ENCODE assay signal across 10 mouse cellular contexts in the genomic region with DNA sequence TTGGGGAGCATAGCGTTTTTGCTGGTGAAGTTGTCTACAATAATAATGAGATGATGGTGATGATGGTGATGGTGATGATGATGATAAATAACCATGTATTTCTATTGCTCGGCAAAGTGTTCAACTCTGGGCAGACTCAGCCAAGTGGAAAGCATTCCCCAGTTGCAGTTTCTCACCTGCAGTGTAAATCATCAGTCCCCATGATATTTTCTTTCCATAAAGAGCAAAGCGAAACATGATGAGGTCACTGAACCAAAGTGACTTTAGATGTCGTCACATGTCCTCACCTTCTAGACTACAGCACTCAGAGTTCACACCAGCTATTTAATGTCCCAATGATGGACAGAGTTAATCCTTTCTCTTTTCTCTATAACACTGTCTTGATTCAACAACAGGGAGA.
DNase-seq lines count a peak whose midpoint lies in the region; ATAC-seq and TF ChIP-seq lines count a peak whose summit lies in the region.
"Had no signal": no experiment of that assay in that cellular context is flagged by ENCODE, and none has a peak within 500 bp of the region (broad histone marks: within the 10 kb centered on the region; RNA-seq: fewer than 3 reads in every experiment).

No protein-coding gene starts in this region.

- no peaks in the 10 kb centered on the region for H3K27me3 ChIP-seq in kidney, adult 2 months (replicated peaks; ENCODE audit: control insufficient read depth, insufficient read depth, low read length)
- no peaks in the 10 kb centered on the region; the same call in 1 of the 2 replicates for H3K27me3 ChIP-seq in embryonic facial prominence, embryonic 12.5 days
- 0 out of 2 replicates have a peak, but pooled peaks cover 3% of the 10 kb centered on the region for H3K27me3 ChIP-seq in hindbrain, embryonic 12.5 days
- H3K27me3 ChIP-seq in midbrain, embryonic 15.5 days (replicated peaks): 0 out of 2 replicates have a peak, but pooled peaks cover 5% of the 10 kb centered on the region

- peak overlapping the region; percentile 93 for H3K4me3 ChIP-seq in kidney, adult 2 months (ENCODE audit: insufficient read depth, low read depth, low read length)
- H3K4me3 ChIP-seq in embryonic facial prominence, embryonic 12.5 days: peak overlapping the region; percentile 60
- H3K4me3 ChIP-seq in hindbrain, embryonic 12.5 days: peak overlapping the region; percentile 61
- H3K4me3 ChIP-seq in midbrain, embryonic 15.5 days: peak overlapping the region; percentile 54

- no peak for DNase-seq in kidney, adult 2 months
- no peak for DNase-seq in kidney, adult 8-10 months
- no peak for DNase-seq in Muller cell, postnatal 12 days (ENCODE audit: inconsistent ontology term)
- DNase-seq in gastrocnemius, adult 8-10 months (ENCODE audit: low spot score in 2 of 2): no peak
- no peak for DNase-seq in thymus, postnatal 36 days
- DNase-seq: adrenal gland, postnatal 36 days; thymus, postnatal 14 days had no signal

- peak overlapping the region; percentile 67 for H3K4me2 ChIP-seq in embryonic facial prominence, embryonic 12.5 days (replicated peaks)
- peak overlapping the region; percentile 77 for H3K4me2 ChIP-seq in hindbrain, embryonic 12.5 days (replicated peaks)
- peak overlapping the region; percentile 67 for H3K4me2 ChIP-seq in midbrain, embryonic 15.5 days

- H3K27ac ChIP-seq in kidney, adult 2 months (ENCODE audit: insufficient read depth, low read depth, low read length): peak overlapping the region; percentile 79
- no peak overlapping the region for H3K27ac ChIP-seq in embryonic facial prominence, embryonic 12.5 days
- no peak overlapping the region for H3K27ac ChIP-seq in hindbrain, embryonic 12.5 days
- no peak overlapping the region for H3K27ac ChIP-seq in midbrain, embryonic 15.5 days

- H3K9ac ChIP-seq in embryonic facial prominence, embryonic 12.5 days: no peak overlapping the region
- no peak overlapping the region; the same call in 1 of the 2 replicates for H3K9ac ChIP-seq in hindbrain, embryonic 12.5 days
- H3K9ac ChIP-seq in midbrain, embryonic 15.5 days: no peak overlapping the region

- TF ChIP-seq POLR2A in kidney, adult 2 months (IDR thresholded peaks at IDR 0.05; ENCODE audit: low read depth, low read length): no peak

- peaks cover 33% of the 10 kb centered on the region for H3K4me1 ChIP-seq in kidney, adult 2 months (ENCODE audit: control insufficient read depth, insufficient read depth, low read length)
- peaks cover 31% of the 10 kb centered on the region for H3K4me1 ChIP-seq in embryonic facial prominence, embryonic 12.5 days
- peaks cover 54% of the 10 kb centered on the region for H3K4me1 ChIP-seq in hindbrain, embryonic 12.5 days
- peaks cover 44% of the 10 kb centered on the region for H3K4me1 ChIP-seq in midbrain, embryonic 15.5 days

- 28% methylated on average over 4 of the region's 4 CpGs for WGBS in kidney, adult 2 months
- WGBS in embryonic facial prominence, embryonic 12.5 days: 70% methylated on average over 4 of the region's 4 CpGs
- 63% methylated on average over 4 of the region's 4 CpGs for WGBS in hindbrain, embryonic 12.5 days
- 69% methylated on average over 4 of the region's 4 CpGs for WGBS in midbrain, embryonic 15.5 days

- no peaks in the 10 kb centered on the region; the same call in 1 of the 2 replicates for H3K36me3 ChIP-seq in kidney, adult 2 months (ENCODE audit: control insufficient read depth, insufficient read depth, low read length)
- H3K36me3 ChIP-seq in embryonic facial prominence, embryonic 12.5 days: no peaks in the 10 kb centered on the region
- no peaks in the 10 kb centered on the region for H3K36me3 ChIP-seq in hindbrain, embryonic 12.5 days
- H3K36me3 ChIP-seq in midbrain, embryonic 15.5 days (replicated peaks): no peaks in the 10 kb centered on the region

- ATAC-seq in embryonic facial prominence, embryonic 12.5 days (ENCODE audit: insufficient number of reproducible peaks, insufficient read depth, low FRiP score, low TSS enrichment): no peak
- ATAC-seq in hindbrain, embryonic 12.5 days (ENCODE audit: low FRiP score): no peak
- ATAC-seq in midbrain, embryonic 15.5 days (replicated peaks): no peak

- H3K9me3 ChIP-seq in embryonic facial prominence, embryonic 12.5 days: no peaks in the 10 kb centered on the region
- no peaks in the 10 kb centered on the region for H3K9me3 ChIP-seq in hindbrain, embryonic 12.5 days (replicated peaks)
- H3K9me3 ChIP-seq in midbrain, embryonic 15.5 days: no peaks in the 10 kb centered on the region

- TF ChIP-seq CTCF in kidney, adult 2 months (conservative IDR thresholded peaks at IDR 0.05; ENCODE audit: insufficient read depth, insufficient read length, low read depth, low read length): no peak
